Mouse (Mus musculus): Measurements from ENCODE around the gene Prpf3. TPM values are rescaled to one million over a fixed set of nuclear protein-coding genes. Genes with fewer than 3 reads are reported as not detected.
"Not testable (repeated sequence)": the region's sequence is repeated elsewhere in the genome, so short reads cannot be mapped to it uniquely, and the experiment has no call there.

Gene Prpf3
- polyA plus RNA-seq, 1 experiment from 2014 or later, result 48.0 TPM

DNA sequence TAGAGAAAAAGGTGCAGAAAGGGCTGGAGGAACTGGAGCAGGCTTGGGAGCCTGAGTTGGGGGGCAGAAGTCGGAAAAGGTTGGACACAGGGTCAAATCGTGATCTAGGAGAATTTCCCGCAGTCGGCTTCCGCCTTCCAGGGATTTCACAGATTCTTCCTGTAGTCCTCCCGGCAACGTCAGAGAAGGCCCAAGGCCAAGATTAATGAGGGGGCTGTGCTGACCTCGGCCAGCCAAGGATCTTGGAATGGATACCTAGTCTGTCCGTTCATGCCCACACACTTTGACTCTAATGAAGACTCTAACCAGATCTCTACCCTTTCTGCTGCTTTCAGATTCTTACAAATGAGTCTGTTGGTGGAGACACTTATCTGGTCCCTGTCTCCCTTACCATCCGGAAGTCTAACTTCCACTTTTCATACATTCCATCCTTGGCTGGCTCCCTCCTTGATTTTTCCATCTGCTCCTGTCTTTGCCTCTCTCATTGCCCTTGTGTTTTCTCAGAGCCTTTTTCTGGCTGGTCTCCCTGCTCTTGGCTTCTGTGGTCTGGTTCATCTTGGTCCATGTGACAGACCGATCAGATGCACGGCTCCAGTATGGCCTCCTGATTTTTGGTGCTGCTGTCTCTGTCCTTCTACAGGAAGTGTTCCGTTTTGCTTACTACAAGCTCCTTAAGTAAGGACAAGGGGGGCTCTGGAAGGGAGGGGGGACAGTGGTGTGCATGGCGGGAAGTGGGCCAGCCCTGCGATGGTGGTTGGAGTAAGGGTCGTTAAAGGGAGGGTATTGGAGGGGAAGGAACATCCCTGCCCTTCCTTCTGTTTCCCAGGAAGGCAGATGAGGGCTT is 38.9 kb upstream of the Prpf3 start:
- Histone ChIP-seq H3K9me3 (ENCODE audit: control insufficient read depth, low read length) (no peaks in the 10 kb centered on the region), H3K27ac (ENCODE audit: low read length) (peak overlapping the region; percentile 91), H3K4me3 (ENCODE audit: low read length) (peak overlapping the region; percentile 61), H3K36me3 (ENCODE audit: control insufficient read depth, insufficient read depth, low read length) (no peaks in the 10 kb centered on the region), H3K27me3 (ENCODE audit: control insufficient read depth, insufficient read depth, low read depth, low read length) (no peaks in the 10 kb centered on the region), H3K4me2 (ENCODE audit: low read depth, low read length) (peak overlapping the region; percentile 78), H3K9ac (ENCODE audit: low read length) (peak overlapping the region; percentile 79), H3K4me1 (replicated peaks; ENCODE audit: control insufficient read depth, insufficient read depth, low read length) (peaks cover 22% of the 10 kb centered on the region)
- ATAC-seq (ENCODE audit: low read depth), result peak; percentile 17; the same call in 1 of the 2 replicates
- WGBS, result 6% methylated on average over 15 of the region's 16 CpGs

- H3K36me3 ChIP-seq (ENCODE audit: control insufficient read depth, insufficient read depth, low read length); H3K9me3 ChIP-seq (ENCODE audit: control insufficient read depth, low read length); H3K27me3 ChIP-seq (ENCODE audit: control insufficient read depth, insufficient read depth, low read depth, low read length): not testable (repeated sequence)
- Histone ChIP-seq H3K4me1 (replicated peaks; ENCODE audit: control insufficient read depth, insufficient read depth, low read length) (peaks cover 22% of the 10 kb centered on the region), H3K9ac (ENCODE audit: low read length) (peak within 1 kb of the TSS; percentile 79), H3K4me2 (ENCODE audit: low read depth, low read length) (peak within 1 kb of the TSS; percentile 78), H3K27ac (ENCODE audit: low read length) (peak within 1 kb of the TSS; percentile 92), H3K4me3 (ENCODE audit: low read length) (peak within 1 kb of the TSS; percentile 61)
- ATAC-seq (ENCODE audit: low read depth), result peak; percentile 97
- 0% methylated on average over 25 of the region's 43 CpGs for WGBS
Observed at GRCm38 (mm10) chr3:95893606-95894316, 38.1 kb upstream of the Prpf3 start, which contains the start of gene Aph1a. Gene Aph1a (plus strand): TSS chr3:95893969.

DNA sequence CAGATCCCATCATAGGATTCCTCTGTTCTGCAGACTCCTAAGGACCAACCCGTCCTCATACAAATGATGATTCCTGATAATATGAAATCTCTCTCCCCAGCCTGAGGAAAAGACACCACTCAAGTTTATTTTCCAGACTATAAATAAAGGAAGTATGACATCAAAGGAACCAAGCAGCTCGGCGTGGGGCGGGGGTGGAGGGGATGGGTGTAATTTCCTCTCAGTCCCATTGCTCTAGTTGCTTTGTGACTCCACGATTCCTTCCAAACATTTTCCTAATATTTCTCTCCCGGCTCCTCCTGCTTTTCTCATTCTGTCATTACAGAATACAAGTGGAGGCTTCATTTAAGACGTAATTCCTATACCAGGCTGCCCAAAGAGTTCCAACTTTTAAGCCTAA is 37.4 kb upstream of the Prpf3 start:
- H3K27ac ChIP-seq (ENCODE audit: low read length), result peak overlapping the region; percentile 92
- H3K4me3 ChIP-seq (ENCODE audit: low read length), result peak overlapping the region; percentile 61
- 13% methylated on average over 7 of the region's 7 CpGs for WGBS
- H3K4me2 ChIP-seq (ENCODE audit: low read depth, low read length), result peak overlapping the region; percentile 60
- peak overlapping the region; percentile 63 for H3K9ac ChIP-seq (ENCODE audit: low read length)
- no peaks in the 10 kb centered on the region for H3K27me3 ChIP-seq (ENCODE audit: control insufficient read depth, insufficient read depth, low read depth, low read length)
- peaks cover 22% of the 10 kb centered on the region for H3K4me1 ChIP-seq (replicated peaks; ENCODE audit: control insufficient read depth, insufficient read depth, low read length)
- ATAC-seq (ENCODE audit: low read depth), result peak; percentile 38
- no peaks in the 10 kb centered on the region for H3K36me3 ChIP-seq (ENCODE audit: control insufficient read depth, insufficient read depth, low read length)
- H3K9me3 ChIP-seq (ENCODE audit: control insufficient read depth, low read length), result no peaks in the 10 kb centered on the region

DNA sequence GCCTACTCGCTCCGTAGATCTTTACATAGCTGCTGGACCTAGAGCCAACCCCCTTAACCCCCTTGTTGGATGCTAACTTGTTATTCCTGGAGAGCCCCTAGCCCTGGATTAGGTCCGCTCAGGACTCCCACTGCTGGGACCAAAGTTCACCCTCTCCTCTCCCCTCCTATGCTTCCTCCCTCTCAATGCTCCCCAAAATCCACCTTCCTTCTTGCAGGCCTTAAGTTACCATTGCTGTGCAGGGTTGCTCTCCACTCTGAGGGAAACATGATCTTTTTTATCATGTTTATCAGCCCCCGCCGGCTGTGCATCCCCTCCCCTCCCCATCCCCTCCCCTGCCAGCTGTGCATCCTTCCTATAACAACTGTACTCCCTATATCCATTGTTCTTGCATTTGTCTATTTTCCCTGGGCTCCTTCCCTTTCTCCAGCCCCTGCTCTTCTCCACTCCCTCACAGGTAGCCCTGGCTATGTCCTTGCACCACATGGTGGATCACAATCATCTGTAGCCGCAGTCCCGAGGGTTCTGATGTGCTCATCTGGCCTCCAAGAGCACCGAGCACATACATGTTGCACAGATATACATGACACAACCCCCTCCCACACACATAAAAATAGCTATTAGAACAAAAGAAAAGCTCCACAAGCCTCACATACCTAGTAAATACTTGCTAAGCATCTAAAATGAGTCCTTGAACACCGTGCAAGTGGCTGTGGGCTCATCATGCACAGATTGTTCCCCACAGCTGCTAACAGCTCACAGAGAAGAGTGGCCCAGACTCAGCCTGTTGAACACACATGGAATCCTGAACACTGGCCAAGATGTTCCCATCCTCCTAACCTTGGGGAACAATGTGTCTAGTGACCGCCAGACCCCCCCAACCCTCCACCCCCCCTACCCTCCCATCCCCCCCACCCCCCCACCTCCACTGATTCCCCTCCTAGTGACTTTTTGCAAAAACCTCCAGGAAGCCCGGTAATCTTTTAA is 36.7 kb upstream of the Prpf3 start:
- 27% methylated on average over 11 of the region's 11 CpGs for WGBS
- peak overlapping the region; percentile 92 for H3K27ac ChIP-seq (ENCODE audit: low read length)

DNA sequence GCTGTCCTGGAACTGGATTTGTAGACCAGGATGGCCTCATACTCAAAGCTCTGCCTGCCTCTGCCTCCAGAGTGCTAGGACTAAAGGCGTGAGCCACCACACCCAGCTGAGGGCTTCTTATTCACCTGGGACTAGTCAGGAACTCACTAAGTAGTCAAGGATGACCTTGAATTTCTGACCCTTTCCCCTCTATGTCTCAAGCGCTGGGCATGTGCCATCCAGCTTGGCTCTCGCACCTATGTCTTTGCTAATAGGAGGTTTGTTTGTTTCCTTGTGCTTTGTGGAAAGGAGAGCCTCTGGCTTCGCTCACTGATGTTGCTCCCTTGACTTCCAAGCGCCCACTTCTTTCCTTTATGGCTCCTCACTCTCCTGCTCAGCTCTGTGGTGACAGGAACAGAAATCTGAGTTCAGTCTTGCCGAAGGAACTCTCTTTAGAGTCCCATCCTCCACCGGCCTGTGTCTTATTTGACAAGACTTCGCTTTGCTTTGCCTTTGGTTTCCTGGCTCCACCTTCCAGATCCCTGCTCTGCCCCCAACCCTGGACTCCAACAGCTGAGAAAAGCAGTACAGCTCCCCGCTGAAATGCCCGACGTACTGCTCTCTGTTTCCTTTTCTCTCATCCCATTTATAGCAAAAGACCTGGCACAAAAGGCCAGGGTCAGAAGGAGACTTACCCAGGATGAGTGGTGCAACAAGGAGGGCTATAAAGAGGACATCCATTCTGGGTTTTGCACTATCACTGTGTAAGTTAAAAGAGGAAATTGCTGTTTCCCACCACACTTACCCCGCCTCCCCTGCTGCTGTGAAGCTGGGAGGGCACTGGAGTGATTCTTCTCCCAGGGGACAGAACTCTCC is 35.8 kb upstream of the Prpf3 start, which contains the start of gene BC028528:
BC028528 (minus strand) TSS at position 795 of the 855 bp plus-strand sequence.
- H3K27ac ChIP-seq (ENCODE audit: low read length), result peak within 1 kb of the TSS; percentile 92
- no peaks in the 10 kb centered on the region for H3K27me3 ChIP-seq (ENCODE audit: control insufficient read depth, insufficient read depth, low read depth, low read length)
- peaks cover 22% of the 10 kb centered on the region for H3K4me1 ChIP-seq (replicated peaks; ENCODE audit: control insufficient read depth, insufficient read depth, low read length)
- ATAC-seq (ENCODE audit: low read depth), result peak; percentile 41
- H3K9ac ChIP-seq (ENCODE audit: low read length), result peak within 1 kb of the TSS; percentile 44
- peak within 1 kb of the TSS; percentile 44 for H3K4me3 ChIP-seq (ENCODE audit: low read length)
- peaks cover 6% of the 10 kb centered on the region; the same call in 1 of the 2 replicates for H3K36me3 ChIP-seq (ENCODE audit: control insufficient read depth, insufficient read depth, low read length)
- H3K9me3 ChIP-seq (ENCODE audit: control insufficient read depth, low read length), result no peaks in the 10 kb centered on the region
- H3K4me2 ChIP-seq (ENCODE audit: low read depth, low read length), result peak within 1 kb of the TSS; percentile 60
- WGBS, result 18% methylated on average over 12 of the region's 12 CpGs

More for the DNA sequence above, 36.7 kb upstream of the Prpf3 start:
- peak overlapping the region; percentile 60 for H3K4me2 ChIP-seq (ENCODE audit: low read depth, low read length)
- no peak for ATAC-seq (ENCODE audit: low read depth)
- peak overlapping the region; percentile 44 for H3K9ac ChIP-seq (ENCODE audit: low read length)
- peak overlapping the region; percentile 44 for H3K4me3 ChIP-seq (ENCODE audit: low read length)
- no peaks in the 10 kb centered on the region for H3K9me3 ChIP-seq (ENCODE audit: control insufficient read depth, low read length)
- H3K4me1 ChIP-seq (replicated peaks; ENCODE audit: control insufficient read depth, insufficient read depth, low read length), result peaks cover 22% of the 10 kb centered on the region
- 0 out of 2 replicates have a peak, but pooled peaks cover 2% of the 10 kb centered on the region for H3K36me3 ChIP-seq (ENCODE audit: control insufficient read depth, insufficient read depth, low read length)
- no peaks in the 10 kb centered on the region for H3K27me3 ChIP-seq (ENCODE audit: control insufficient read depth, insufficient read depth, low read depth, low read length)

- Histone ChIP-seq H3K4me1 (replicated peaks; ENCODE audit: control insufficient read depth, insufficient read depth, low read length) (peaks cover 14% of the 10 kb centered on the region), H3K4me3 (ENCODE audit: low read length) (no peak overlapping the region), H3K9ac (ENCODE audit: low read length) (no peak overlapping the region), H3K27me3 (ENCODE audit: control insufficient read depth, insufficient read depth, low read depth, low read length) (no peaks in the 10 kb centered on the region), H3K27ac (ENCODE audit: low read length) (no peak overlapping the region), H3K9me3 (ENCODE audit: control insufficient read depth, low read length) (no peaks in the 10 kb centered on the region), H3K4me2 (ENCODE audit: low read depth, low read length) (peak overlapping the region; percentile 60), H3K36me3 (ENCODE audit: control insufficient read depth, insufficient read depth, low read length) (peaks cover 6% of the 10 kb centered on the region; the same call in 1 of the 2 replicates)
- ATAC-seq (ENCODE audit: low read depth), result no peak
- WGBS, result 73% methylated on average over 3 of the region's 3 CpGs
Observed at GRCm38 (mm10) chr3:95889664-95890063, 34.0 kb upstream of the Prpf3 start.

- Histone ChIP-seq H3K4me1 (replicated peaks; ENCODE audit: control insufficient read depth, insufficient read depth, low read length) (peaks cover 14% of the 10 kb centered on the region), H3K27ac (ENCODE audit: low read length) (no peak overlapping the region), H3K36me3 (ENCODE audit: control insufficient read depth, insufficient read depth, low read length) (peaks cover 10% of the 10 kb centered on the region), H3K9me3 (ENCODE audit: control insufficient read depth, low read length) (no peaks in the 10 kb centered on the region), H3K27me3 (ENCODE audit: control insufficient read depth, insufficient read depth, low read depth, low read length) (no peaks in the 10 kb centered on the region), H3K4me2 (ENCODE audit: low read depth, low read length) (no peak overlapping the region), H3K4me3 (ENCODE audit: low read length) (no peak overlapping the region), H3K9ac (ENCODE audit: low read length) (no peak overlapping the region)
- 81% methylated on average over 4 of the region's 4 CpGs for WGBS
- ATAC-seq (ENCODE audit: low read depth), result no peak
Observed at GRCm38 (mm10) chr3:95887596-95887995, 31.9 kb upstream of the Prpf3 start.

- Histone ChIP-seq H3K9ac (ENCODE audit: low read length) (no peak overlapping the region), H3K4me1 (replicated peaks; ENCODE audit: control insufficient read depth, insufficient read depth, low read length) (peaks cover 12% of the 10 kb centered on the region), H3K4me2 (ENCODE audit: low read depth, low read length) (no peak overlapping the region), H3K36me3 (ENCODE audit: control insufficient read depth, insufficient read depth, low read length) (peaks cover 10% of the 10 kb centered on the region), H3K4me3 (ENCODE audit: low read length) (no peak overlapping the region), H3K27me3 (ENCODE audit: control insufficient read depth, insufficient read depth, low read depth, low read length) (no peaks in the 10 kb centered on the region), H3K9me3 (ENCODE audit: control insufficient read depth, low read length) (no peaks in the 10 kb centered on the region), H3K27ac (ENCODE audit: low read length) (no peak overlapping the region)
- 82% methylated on average over 5 of the region's 5 CpGs for WGBS
- no peak for ATAC-seq (ENCODE audit: low read depth)
Observed at GRCm38 (mm10) chr3:95884400-95884799, 28.7 kb upstream of the Prpf3 start.

All from lung, embryonic 16.5 days (tissue).